Mouse (Mus musculus) c-Kit-negative CD71-positive TER-119-positive erythroid progenitor cells, embryonic 14.5 days (primary cell): Measurements from ENCODE around the gene Fbxo31.
"Not testable (repeated sequence)": the region's sequence is repeated elsewhere in the genome, so short reads cannot be mapped to it uniquely, and the experiment has no call there.

Source experiments
- DNase-seq: peaks from one replicate; pipeline ENCODE4 v3.0.0-alpha.2; 2013; ENCODE audit warnings: low read depth, low spot score

Gene Fbxo31

DNA sequence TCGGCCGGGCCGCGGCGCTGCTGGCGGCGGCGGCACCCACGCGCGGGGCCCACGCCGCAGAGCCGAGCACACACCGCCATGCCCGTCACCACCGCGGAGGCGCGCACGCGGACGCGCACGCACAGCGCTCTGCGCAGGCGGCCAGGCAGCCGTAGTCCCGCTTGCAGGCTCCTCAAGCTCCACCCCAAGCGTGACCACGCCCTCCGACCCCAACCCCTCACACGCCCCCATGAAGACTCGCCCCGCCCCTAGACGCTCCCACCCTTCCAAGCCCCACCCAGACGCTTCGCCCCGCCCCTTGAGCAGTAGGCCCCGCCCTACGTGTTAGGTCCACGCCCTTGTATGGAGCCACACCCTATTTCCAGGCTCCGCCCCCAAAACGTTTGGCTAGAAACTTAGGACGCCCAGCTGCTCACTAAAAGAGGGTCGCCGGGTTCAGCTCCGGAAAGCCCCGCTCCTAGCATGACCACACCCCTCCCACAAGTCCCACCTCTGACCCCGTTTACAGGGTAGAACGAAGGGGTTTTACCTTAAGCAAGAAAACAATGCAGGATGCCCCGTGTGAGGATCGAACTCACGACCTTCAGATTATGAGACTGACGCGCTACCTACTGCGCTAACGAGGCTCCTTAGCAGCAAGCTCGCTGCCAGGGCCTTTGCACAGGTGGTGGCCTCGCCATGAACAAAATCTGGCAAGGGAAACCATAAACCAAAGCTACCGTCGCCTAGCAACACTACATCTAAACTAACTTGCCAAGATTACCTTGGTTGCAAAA, at the start of gene Fbxo31:
Gene Fbxo31, minus strand, starts transcription at position 131 of the 776 bp plus-strand sequence.
- DNase-seq: peak; percentile 85

GRCm38 (mm10) chr8:121623043-121623442, 44.4 kb upstream of the Fbxo31 start:
- DNase-seq: no peak

- no peak for DNase-seq
Observed at GRCm38 (mm10) chr8:121621879-121622278, 43.3 kb upstream of the Fbxo31 start.

- DNase-seq: no peak
Observed at GRCm38 (mm10) chr8:121620801-121621516, 42.4 kb upstream of the Fbxo31 start.

- DNase-seq: no peak
Observed at GRCm38 (mm10) chr8:121619401-121619995, 40.9 kb upstream of the Fbxo31 start.

DNA sequence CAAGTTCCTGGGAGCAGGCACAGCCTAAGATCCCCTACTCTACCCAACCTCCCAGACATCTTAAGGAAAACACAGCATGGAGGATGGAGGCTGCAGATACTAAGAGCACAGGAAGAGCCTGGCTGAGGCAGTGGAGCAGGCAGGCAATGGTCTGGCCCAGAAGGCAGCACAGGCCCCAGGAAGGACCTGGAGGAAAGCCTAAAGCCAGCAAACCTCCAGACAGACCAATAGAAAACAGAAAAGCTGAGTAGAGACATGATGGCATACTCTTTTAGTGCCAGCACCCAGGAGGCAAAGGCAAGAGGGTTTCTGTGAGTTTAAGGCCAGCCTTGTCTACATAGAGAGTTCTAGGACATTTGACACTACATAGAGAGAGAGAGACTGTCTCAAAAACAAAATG, 34.8 kb upstream of the Fbxo31 start:
- DNase-seq: no peak

- no peak for DNase-seq
Observed at GRCm38 (mm10) chr8:121609916-121610315, 31.3 kb upstream of the Fbxo31 start.

DNA sequence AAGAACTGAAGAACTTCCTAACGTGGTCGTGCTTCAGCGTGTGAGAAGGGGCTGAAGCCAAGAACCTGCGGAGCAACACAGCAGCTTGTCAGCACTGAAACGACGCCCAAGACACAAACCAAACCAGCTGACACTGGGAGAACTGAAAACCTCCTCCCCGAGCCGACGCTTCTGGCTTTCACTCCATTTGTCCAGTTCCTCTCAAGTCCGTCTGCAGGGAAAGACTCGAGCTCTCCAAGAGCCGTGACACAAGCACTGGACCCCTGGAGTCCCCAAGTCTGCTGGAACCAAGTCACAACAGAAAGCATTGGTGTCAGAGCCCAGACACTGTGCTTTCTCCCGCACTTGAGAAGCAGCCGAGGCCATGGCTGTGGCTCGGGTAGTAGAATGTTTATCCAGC, 30.6 kb upstream of the Fbxo31 start:
- DNase-seq: no peak

- DNase-seq: no peak
Observed at GRCm38 (mm10) chr8:121607661-121608060, 29.1 kb upstream of the Fbxo31 start.

DNA sequence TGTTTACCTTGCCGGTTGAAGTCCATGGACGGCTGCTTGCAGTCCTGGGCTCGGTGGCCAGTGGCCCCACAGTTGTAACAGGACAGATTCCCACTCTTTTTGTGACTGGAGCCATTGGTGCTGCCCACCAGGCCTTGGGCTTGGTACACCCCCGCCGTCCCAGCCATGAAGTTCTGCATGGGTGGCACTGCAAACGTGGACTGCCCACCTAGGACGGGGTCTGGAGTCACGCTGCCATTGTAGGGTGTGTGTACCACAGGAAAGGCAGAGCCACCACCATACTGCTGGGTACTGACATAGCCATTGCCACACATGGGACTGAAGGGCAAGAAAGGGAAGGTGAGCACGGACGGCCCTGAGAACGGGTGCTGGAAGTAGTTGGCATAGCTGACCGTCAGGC, 25.2 kb upstream of the Fbxo31 start:
- DNase-seq: no peak

GRCm38 (mm10) chr8:121602860-121603259, 24.3 kb upstream of the Fbxo31 start:
- no peak for DNase-seq

GRCm38 (mm10) chr8:121602411-121602810, 23.8 kb upstream of the Fbxo31 start:
- DNase-seq: no peak

GRCm38 (mm10) chr8:121599842-121600241, 21.2 kb upstream of the Fbxo31 start:
- DNase-seq: no peak

DNA sequence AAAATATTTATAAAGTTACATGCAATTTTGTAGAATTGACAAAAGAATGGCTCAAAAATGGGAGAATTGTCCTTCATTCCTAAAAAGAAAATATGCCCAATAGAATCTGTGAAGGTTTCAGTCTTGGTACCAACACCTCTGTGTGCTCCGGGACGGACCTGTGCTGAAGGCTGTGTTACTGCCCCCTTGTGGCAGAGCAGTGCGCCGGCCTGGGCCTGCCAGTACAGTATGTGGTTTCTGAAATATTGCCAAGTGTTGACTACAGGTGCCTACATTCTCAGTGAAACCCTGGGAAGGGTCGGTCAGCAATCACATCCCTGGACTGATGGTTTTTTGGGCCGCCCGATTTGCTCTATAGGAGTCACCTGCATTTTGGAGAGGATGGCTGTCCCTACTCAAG, 20.3 kb upstream of the Fbxo31 start:
- DNase-seq: peak; percentile 54

- DNase-seq: no peak
Observed at GRCm38 (mm10) chr8:121598190-121598589, 19.6 kb upstream of the Fbxo31 start.

GRCm38 (mm10) chr8:121597492-121597891, 18.9 kb upstream of the Fbxo31 start:
- DNase-seq: not testable (repeated sequence)

GRCm38 (mm10) chr8:121593983-121594382, 15.4 kb upstream of the Fbxo31 start:
- no peak for DNase-seq

DNA sequence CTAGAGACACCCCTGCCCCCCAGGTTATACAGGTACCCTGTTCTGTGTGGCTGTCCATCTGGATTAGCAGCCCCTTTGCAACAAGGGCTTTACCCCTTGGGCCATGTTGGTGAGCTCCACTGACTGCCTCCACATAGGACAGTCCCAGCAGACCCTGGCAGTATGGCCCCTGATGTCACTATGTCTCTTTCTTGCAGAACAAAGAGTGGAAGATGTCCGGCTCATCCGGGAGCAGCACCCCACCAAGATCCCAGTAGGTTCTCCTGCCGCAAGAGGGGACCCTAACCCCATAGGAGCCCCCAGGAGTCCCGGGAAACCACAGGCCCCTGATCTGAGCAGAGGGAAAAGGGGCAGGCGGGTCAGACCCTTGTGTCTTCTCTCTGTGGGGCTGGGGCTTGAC, 14.7 kb upstream of the Fbxo31 start:
- DNase-seq: no peak

DNA sequence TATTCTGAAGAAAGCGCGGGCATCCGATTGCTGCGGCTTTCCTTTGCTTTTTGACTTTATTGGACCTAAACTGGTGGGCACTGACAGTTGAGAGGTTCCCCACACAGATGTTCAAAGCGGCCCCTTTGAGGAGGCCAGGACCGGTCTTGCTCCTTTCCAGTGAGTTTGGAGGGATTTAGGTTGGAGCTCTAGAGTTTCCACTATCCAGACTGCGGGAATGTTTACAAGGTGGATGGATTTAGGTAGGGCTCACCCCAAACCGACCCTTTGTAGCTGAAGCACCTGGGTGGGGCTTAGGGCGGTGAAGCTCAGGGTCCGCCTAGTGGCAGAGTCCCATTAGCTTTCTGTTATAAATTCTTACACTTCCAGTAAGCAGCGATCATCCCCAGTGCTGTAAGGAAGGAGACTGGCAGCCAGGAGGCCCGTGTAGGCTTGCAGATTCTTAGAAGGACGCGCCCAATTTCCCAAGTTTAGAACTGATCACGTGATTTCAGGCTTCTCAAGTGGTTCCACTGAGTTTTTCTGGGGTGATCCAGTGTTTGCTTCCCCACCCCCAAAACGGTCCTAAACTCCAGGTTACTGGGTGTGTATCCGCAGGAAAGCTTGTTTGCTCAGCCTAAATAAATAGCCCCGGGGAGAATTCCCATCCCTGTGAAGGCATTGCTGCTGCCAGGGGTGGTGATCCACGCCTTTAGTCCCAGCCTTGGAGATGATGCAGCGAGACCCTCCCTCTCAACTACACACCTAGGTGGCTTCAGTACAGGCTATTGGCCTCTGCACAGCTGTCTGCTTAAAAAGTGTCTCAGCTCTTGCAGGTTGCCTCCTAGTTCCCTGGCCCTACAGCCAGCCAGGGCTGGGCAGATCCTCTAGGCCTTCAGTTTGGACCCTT, 12.8 kb upstream of the Fbxo31 start:
- peak; percentile 64 for DNase-seq

DNA sequence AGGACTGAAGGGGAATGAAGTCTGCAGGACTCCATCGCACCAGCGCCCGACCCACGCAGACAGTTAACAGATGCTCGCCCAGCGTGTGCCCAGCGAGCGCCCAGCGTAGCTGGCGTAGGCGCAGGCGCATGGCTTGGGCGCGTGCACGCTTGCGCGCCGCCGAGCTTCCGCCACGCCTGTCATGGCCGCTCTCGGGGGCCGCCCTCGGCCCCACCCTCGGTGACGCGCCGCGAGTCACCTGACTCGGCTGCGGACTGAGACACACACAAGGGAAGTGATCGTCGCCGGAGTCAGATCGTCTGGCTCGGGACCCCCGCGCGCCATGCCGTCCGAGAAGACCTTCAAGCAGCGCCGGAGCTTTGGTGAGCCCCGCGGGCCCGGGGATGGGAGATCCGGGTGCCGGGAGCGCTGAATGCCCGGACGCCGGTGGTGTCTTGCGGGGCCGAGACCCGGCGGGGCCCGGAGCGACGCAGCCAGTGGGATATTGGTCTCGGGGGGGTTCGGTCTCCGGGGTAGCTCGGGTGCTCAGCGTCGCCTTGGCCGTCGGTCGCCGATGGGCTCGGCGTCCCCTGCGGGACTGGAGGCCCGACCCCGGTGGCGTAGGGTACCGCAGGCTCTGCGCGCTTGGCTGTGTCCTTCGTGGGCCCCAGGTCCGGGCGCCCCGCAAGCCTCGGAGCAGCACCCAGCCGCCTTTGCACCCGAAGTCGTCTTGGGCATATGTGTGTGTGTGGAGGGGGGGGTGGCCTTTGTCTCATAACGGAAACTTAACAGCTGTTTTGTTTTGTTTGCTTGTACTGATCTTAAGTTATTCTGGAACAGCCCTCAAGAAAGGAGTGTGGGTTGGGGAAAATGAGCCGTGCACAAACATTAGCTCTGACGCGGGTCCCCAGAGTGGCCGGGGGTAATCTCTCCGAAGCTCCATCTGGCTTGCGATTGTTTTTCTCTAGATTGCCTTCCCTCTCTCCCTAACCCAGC, 11.9 kb upstream of the Fbxo31 start, which contains the start of gene Map1lc3b:
Gene Map1lc3b, plus strand, starts transcription at position 159 of the 975 bp plus-strand sequence.
- peak; percentile 90 for DNase-seq
